Mouse (Mus musculus) ovary, postnatal 14 days (tissue): ENCODE data around the gene Brinp2.

ENCODE experiments used
- DNase-seq: peaks from one replicate; pipeline ENCODE4 v3.0.0; 2022; ENCODE audit warnings: low spot score

Brinp2 gene

DNA sequence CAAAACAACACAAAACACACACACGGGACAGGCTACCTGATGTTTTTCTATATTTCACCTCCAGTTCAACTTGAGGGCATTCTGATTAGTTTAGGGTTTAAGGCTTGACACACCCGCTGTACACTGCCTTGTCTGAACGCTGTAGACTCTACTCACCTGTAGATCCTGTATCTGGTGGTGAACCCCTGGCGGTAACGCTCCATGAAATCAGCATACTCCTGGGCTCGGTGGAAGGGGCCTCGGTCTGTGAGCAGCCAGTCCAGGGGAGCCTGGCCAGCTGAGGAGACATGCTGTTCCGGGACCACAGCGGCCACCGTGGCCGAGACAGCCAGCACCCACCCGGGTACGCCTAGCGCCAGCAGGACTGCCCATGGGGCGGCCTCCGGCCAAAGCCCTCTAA is 60.9 kb downstream of the Brinp2 start:
- no peak for DNase-seq

GRCm38 (mm10) chr1:158285198-158285597 is 70.9 kb downstream of the Brinp2 start:
- no peak for DNase-seq

DNA sequence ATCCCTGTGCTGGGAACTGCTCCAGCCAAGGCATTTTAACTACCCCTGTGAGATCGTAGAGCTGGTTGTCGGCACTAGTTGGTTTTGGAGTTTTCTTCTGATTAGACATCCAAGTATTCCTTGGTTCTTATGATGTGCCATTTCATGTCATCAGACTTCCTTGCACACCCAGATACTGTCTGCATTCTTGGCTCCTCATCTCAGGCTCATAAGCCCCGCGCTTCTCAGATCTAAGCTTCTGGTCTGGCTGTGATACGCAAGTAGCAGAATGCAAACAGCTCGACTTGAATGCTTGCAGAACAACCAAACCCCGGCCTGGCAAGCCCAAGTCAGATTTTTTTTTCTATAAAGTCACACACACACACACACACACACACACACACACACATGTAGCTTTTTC is 72.3 kb downstream of the Brinp2 start:
- DNase-seq = no peak

- no peak for DNase-seq
Observed at GRCm38 (mm10) chr1:158272058-158272457, 84.1 kb downstream of the Brinp2 start.

- peak; percentile 21 for DNase-seq
Observed at GRCm38 (mm10) chr1:158267020-158267571, 89.0 kb downstream of the Brinp2 start.

DNA sequence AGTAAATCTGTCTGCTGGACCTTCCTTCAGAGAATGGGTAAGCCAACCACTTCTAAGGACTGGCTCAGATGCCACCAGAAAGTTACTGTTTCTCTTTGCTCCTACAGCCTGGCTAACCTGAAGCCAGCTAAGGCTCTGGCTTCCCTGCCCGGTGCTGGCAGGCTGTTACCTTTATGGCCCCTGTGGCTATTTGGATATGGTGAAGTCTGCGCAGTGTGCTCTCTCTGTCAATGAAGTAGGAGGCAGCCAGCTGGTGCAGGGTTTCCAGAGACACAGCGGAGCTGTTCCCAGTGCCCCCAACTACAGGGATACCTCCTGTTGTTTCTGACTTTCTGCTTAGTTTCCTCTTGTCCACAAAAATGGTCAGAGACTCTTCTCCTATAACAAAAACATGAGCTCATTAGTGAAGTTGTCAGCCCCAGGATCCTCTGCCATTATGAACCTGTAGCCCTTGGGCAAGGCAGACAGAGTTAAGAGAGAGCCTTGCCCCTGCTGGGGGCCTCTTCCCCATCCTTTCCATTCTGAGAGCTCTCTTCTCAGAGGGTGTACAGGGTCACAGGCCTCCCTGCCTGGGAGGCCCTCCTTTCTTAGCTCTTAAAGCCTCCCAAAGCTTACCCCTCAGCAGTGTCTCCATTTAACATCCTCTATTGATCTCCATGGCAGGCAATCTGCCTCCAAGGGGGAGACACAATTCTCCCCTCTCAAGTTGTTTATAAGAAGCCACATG is 89.7 kb downstream of the Brinp2 start:
- DNase-seq = no peak

- no peak for DNase-seq
Observed at GRCm38 (mm10) chr1:158259516-158260235, 96.5 kb downstream of the Brinp2 start.

- DNase-seq = no peak
Observed at GRCm38 (mm10) chr1:158258685-158259292, 97.3 kb downstream of the Brinp2 start.

DNA sequence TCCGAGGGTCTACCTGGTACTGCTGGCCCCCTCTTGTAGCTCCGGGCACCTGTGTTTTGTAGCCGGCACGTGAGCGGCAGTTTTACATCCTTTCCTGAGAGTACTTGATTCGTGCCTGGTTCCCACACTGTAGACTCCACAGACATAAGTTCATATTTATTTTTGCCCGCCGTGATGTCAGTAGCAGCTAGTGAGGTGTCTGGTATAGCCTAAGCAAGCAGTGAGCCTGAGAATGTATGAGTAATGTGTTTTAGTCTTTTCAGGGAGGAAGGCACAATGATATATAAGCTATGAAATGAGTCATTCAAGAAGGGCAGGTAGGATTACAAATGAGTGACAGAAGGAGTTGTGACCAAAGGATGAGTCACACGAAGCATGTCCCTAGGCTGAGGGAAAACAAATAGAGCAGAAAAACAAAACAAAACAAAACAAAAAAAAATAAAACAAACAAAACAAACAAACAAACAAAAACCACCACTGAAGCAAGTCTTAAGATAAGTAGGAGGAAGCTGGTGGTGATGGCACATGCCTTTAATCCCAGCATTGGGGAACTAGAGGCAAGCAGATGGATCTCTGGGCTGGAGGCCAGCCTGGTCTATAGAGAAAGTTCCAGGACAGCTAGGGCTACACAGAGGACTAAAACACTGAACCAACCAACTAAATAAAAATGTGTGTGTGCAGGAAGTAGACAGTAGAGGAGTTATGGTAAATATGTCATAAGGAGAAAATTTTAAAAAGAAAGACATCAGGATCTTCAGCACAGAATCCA is 100.0 kb downstream of the Brinp2 start:
- no peak for DNase-seq

GRCm38 (mm10) chr1:158252682-158253222 is 103.4 kb downstream of the Brinp2 start:
- DNase-seq = no peak

GRCm38 (mm10) chr1:158248266-158248665 is 107.9 kb downstream of the Brinp2 start:
- DNase-seq = no peak

- DNase-seq = no peak
Observed at GRCm38 (mm10) chr1:158246476-158247153, 109.5 kb downstream of the Brinp2 start.

- DNase-seq = no peak
Observed at GRCm38 (mm10) chr1:158245486-158245885, 110.6 kb downstream of the Brinp2 start.

- no peak for DNase-seq
Observed at GRCm38 (mm10) chr1:158244016-158244415, 112.1 kb downstream of the Brinp2 start.

DNA sequence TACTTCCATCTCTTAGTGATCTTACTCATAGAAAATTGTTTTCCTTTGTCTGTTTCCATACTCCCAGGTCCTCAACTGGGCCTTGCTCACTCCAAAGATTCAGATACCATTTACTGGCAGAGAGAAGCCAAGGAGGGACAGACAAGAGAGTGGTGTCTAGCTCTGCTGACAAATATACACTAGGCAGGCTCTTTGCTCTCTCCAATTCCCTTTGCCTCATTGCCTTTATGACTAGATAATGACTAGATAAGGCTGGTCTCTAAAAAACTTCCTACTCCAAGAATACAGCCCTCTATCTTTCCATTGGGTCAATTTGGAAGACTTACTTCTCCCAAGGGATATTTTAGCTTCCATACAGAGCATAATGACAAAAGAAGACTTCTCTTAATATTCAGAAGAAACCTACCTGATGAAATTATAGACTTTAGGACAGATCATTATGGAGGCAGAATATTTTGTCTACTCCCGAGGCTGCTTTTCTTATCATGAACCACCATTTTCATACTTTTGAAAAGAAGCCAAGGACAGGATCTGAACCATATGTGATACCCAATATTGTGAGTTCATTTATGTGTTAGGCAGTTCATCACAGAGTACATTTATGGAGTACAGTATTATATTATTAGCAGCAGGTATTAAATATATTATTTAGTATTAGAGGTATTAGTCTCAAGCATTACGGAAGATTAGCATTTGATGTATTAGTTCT is 114.1 kb downstream of the Brinp2 start:
- DNase-seq = no peak

DNA sequence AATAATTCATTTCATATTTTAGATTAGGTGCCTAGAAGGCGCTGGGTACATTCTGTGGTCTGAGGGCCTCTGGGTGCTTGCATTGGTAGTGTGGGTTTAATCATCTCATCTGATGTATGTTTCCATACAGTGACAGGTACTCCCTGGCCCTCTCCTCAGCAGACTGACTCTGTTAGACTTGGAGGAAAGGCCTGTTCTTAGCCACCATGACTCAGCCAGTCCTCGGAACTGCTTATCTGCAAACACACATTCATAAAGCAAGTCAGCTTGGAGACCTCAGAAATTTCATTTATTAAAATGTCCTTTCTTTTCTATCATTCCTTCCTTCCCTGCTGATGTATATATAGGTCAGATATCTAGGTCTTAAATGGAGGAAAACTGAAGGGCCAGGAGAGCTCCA is 116.3 kb downstream of the Brinp2 start:
- DNase-seq = no peak

DNA sequence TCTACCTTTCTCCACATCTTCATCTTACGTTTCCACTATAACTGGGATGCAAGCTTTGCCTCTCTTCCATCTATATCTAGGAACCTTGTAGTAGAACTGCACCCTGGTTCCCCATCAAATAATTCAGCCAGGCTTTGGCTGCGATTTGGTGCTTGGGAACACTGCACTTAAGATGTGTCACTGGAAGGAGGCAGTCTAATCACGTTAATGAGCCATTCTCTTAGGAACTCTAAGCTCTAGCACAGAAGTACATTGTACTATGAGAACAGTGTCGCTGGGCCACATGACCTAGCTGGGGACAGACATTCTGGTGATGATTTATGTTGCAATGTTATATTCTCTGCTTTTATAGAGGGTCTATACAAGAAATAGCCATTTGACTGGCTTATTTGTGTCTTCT is 117.4 kb downstream of the Brinp2 start:
- no peak for DNase-seq

GRCm38 (mm10) chr1:158228687-158229224 is 127.4 kb downstream of the Brinp2 start:
- DNase-seq = no peak

DNA sequence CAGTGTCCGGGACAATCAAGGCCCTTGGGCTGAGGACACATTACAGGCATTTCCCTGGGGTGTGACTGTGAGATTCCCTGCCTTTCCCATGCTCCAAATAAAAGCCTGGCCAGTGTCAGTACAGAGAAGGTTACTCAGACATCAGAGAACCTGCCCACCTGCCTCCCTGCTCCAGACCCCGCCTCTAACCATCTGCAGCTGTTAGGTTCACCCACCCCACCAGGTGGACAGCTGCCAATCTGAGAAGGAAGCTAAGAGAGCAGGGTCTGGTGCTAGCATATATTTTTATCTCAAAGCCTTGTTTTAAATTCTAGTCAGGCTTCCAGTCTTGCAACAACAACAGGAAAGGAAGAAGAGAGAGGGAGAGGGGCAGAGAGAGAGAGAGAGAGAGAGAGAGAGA is 128.9 kb downstream of the Brinp2 start:
- no peak for DNase-seq

DNA sequence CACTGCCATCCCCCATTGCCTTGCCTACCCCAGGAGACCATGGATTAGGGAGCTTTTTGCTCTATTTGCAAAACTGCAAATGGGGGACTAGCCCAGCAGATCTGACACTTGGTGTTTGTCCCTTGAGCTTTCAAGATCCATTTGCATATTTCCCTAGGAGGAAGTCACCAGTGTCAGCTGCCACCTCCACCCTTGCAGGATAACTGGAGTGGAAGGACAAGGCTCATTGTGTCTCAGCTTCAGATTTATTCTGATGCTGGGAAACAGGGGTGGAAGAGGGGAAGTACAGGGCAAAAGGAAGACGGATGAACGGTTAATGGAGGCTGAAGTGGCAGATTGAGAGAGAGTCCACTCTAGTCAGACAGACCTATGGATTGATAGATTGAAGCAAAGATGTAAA is 129.4 kb downstream of the Brinp2 start:
- DNase-seq = no peak
